Mouse (Mus musculus) hindbrain, embryonic 16.5 days (tissue): ENCODE results near the gene Tekt4. TPM values are rescaled to one million over a fixed set of nuclear protein-coding genes. Genes with fewer than 3 reads are reported as not detected.

ENCODE experiments used
- ATAC-seq: fragments of 200-750 bp; cut with Nextera tagmentation; 2 replicates; pipeline ENCODE4 v1.8.0; 2017; ENCODE audit warnings: moderate TSS enrichment, moderate library complexity
- H3K27ac ChIP-seq: fragments of 300-500 bp; sonication (generic); 2 replicates; pipeline ENCODE4 v1.5.1; 2014; ENCODE audit warnings: low read depth, mild to moderate bottlenecking, control low read depth, low read length, moderate library complexity
- H3K27me3 ChIP-seq: fragments of 300-500 bp; sonication (generic); replicated peaks from 2 replicates; pipeline ENCODE4 v1.6.1; 2014; ENCODE audit warnings: low read length; ENCODE audit not compliant: control insufficient read depth, insufficient read depth
- H3K36me3 ChIP-seq: fragments of 300-500 bp; sonication (generic); 2 replicates; pipeline ENCODE4 v1.6.1; 2014; ENCODE audit warnings: mild to moderate bottlenecking, low read length, moderate library complexity, mixed read lengths; ENCODE audit not compliant: control insufficient read depth, insufficient read depth
- H3K4me1 ChIP-seq: fragments of 300-500 bp; sonication (generic); 2 replicates; pipeline ENCODE4 v1.6.1; 2014; ENCODE audit warnings: low read depth, low read length; ENCODE audit not compliant: control insufficient read depth, insufficient read depth
- H3K4me2 ChIP-seq: fragments of 300-500 bp; sonication (generic); 2 replicates; pipeline ENCODE4 v1.6.1; 2014; ENCODE audit warnings: mild to moderate bottlenecking, low read length, control low read depth, moderate library complexity
- H3K4me3 ChIP-seq: fragments of 300-500 bp; sonication (generic); 2 replicates; pipeline ENCODE4 v1.5.1; 2014; ENCODE audit warnings: mild to moderate bottlenecking, low read length, control low read depth, moderate library complexity
- H3K9ac ChIP-seq: fragments of 300-500 bp; sonication (generic); 2 replicates; pipeline ENCODE4 v1.6.1; 2014; ENCODE audit warnings: low read depth, mild to moderate bottlenecking, control low read depth, low read length, moderate library complexity
- H3K9me3 ChIP-seq: fragments of 300-500 bp; sonication (generic); 2 replicates; pipeline ENCODE4 v1.6.1; 2014; ENCODE audit warnings: mild to moderate bottlenecking, low read length, moderate library complexity; ENCODE audit not compliant: control insufficient read depth
- WGBS: fragments of 180-500 bp; shearing (Covaris S2); extraction: QIAGEN DNeasy Blood & Tissue Kit; methylation state at CpG from one replicate; pipeline ENCODE4 v1.1.7; 2014; 5-methylcytosine and 5-hydroxymethylcytosine counted together
- polyA plus RNA-seq: library from polyadenylated mRNA; unstranded; fragments of >200 nt; fragmentation: Nextera tagmentation; extraction: Ambion mirVana; gene quantifications from 2 replicates; pipeline ENCODE4 v1.2.1, GENCODE M21; 2015

Gene Tekt4
- polyA plus RNA-seq, 1 experiment from 2014 or later: 1.4 TPM

DNA sequence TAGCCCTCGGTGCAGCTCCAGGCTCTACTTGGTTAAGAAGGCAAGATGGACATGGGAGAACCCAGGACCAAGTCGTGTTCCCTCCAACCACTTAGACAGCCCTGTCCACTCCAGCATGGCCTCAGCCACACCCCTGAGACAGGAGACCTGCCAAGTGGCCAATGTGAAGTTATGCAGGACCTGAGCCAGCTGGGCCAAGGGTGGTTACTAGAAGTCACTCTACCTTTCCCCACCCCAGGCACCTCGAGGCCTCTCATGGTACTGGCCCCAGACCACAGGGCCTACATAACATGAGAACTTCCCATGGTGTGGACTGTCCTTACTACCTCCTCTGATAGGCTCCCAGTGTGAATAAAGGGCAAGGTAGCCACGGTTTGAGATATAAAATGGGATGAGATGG is 40.2 kb upstream of the Tekt4 start:
- no peak overlapping the region for H3K9ac ChIP-seq
- no peaks in the 10 kb centered on the region for H3K27me3 ChIP-seq
- H3K4me2 ChIP-seq: no peak overlapping the region
- no peaks in the 10 kb centered on the region for H3K36me3 ChIP-seq
- no peak overlapping the region for H3K4me3 ChIP-seq
- H3K9me3 ChIP-seq: no peaks in the 10 kb centered on the region
- no peak for ATAC-seq
- peaks cover 56% of the 10 kb centered on the region for H3K4me1 ChIP-seq
- H3K27ac ChIP-seq: no peak overlapping the region
- WGBS: 76% methylated on average over 4 of the region's 4 CpGs

DNA sequence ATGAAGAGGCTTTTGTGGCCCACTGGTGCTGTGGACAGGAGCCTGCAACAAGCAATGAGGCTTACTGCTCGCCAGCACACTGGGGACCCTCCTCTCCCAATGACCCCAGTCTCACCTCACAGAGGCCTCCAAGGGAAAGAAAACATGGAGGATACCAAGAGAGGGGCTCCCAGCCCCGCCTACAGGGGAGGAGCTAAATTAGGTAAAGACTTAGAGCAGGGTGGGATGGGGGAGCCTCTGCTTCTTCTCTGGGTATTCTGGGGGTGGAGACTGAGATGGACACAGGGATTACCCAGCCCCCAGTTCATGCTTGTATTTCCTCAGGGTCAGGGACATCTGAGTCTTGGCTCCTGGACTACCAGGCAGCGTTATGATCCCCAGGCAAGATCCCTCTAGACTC is 39.5 kb upstream of the Tekt4 start:
- Histone ChIP-seq H3K27me3 (no peaks in the 10 kb centered on the region), H3K4me3 (no peak overlapping the region), H3K4me2 (no peak overlapping the region), H3K4me1 (peaks cover 55% of the 10 kb centered on the region), H3K9me3 (no peaks in the 10 kb centered on the region), H3K9ac (no peak overlapping the region), H3K27ac (peak overlapping the region; percentile 39; the same call in 1 of the 2 replicates), H3K36me3 (no peaks in the 10 kb centered on the region)
- ATAC-seq: no peak
- WGBS: 30% methylated on average over 3 of the region's 3 CpGs

GRCm38 (mm10) chr17:25415421-25415913 is 38.9 kb upstream of the Tekt4 start:
- peaks cover 54% of the 10 kb centered on the region for H3K4me1 ChIP-seq
- H3K27ac ChIP-seq: peak overlapping the region; percentile 39
- H3K4me2 ChIP-seq: no peak overlapping the region; the same call in 1 of the 2 replicates
- H3K27me3 ChIP-seq: no peaks in the 10 kb centered on the region
- peak overlapping the region; percentile 27; the same call in 1 of the 2 replicates for H3K9ac ChIP-seq
- WGBS: 7% methylated on average over 6 of the region's 6 CpGs
- H3K4me3 ChIP-seq: no peak overlapping the region
- no peaks in the 10 kb centered on the region for H3K36me3 ChIP-seq
- H3K9me3 ChIP-seq: no peaks in the 10 kb centered on the region
- ATAC-seq: peak; percentile 25

DNA sequence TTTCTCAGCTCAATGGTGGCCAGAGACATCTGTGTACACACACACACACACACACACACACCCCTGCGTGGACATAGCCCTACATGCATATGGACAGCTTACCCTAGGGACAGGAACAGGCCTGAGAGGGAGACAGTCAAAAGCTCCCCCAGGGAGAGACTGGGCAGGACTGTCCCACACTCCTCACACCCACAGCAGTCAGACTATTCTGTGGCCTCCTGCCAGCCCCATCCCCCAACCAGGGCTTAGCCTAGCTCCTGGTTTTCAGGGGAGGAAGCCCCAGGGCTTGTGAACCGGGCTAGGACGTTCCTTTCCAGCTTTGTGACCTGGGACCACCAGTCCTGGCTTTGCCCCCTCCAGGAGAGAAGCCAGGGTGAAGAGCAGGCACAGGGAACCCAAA is 38.2 kb upstream of the Tekt4 start:
- peaks cover 49% of the 10 kb centered on the region for H3K4me1 ChIP-seq
- H3K4me2 ChIP-seq: no peak overlapping the region
- peak; percentile 3; the same call in 1 of the 2 replicates for ATAC-seq
- no peak overlapping the region for H3K4me3 ChIP-seq
- no peaks in the 10 kb centered on the region for H3K27me3 ChIP-seq
- H3K36me3 ChIP-seq: no peaks in the 10 kb centered on the region
- no peak overlapping the region for H3K9ac ChIP-seq
- 6% methylated on average over 3 of the region's 3 CpGs for WGBS
- no peaks in the 10 kb centered on the region for H3K9me3 ChIP-seq
- H3K27ac ChIP-seq: no peak overlapping the region

DNA sequence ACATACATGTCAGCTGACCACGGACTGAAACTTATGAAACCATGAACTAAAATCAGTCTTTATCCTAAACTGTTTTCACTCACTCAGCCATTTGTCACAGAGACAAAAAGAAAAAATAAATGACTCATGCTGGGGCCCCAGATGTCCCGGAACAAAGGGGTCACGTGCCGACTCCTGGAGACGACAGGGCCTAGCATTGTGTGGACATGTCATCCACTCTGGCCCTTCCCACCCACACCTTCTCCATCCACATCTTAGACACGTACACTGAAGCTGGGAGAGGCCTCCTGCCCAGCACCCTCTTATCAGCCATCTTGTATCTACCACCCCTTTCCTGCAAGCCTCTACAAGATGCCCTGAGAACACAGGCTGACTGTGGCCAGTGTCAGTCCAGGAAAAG is 36.4 kb upstream of the Tekt4 start:
- no peaks in the 10 kb centered on the region; the same call in 1 of the 2 replicates for H3K36me3 ChIP-seq
- H3K4me3 ChIP-seq: no peak overlapping the region
- no peaks in the 10 kb centered on the region for H3K27me3 ChIP-seq
- WGBS: 41% methylated on average over 6 of the region's 6 CpGs
- H3K9ac ChIP-seq: no peak overlapping the region
- no peaks in the 10 kb centered on the region for H3K9me3 ChIP-seq
- peaks cover 48% of the 10 kb centered on the region for H3K4me1 ChIP-seq
- H3K27ac ChIP-seq: no peak overlapping the region
- ATAC-seq: no peak
- no peak overlapping the region for H3K4me2 ChIP-seq

GRCm38 (mm10) chr17:25418926-25419325 is 35.5 kb upstream of the Tekt4 start:
- Histone ChIP-seq H3K9ac (no peak overlapping the region), H3K4me2 (peak overlapping the region; percentile 23; the same call in 1 of the 2 replicates), H3K36me3 (no peaks in the 10 kb centered on the region; the same call in 1 of the 2 replicates), H3K4me1 (peaks cover 48% of the 10 kb centered on the region), H3K9me3 (no peaks in the 10 kb centered on the region), H3K27ac (peak overlapping the region; percentile 55; the same call in 1 of the 2 replicates), H3K4me3 (no peak overlapping the region), H3K27me3 (no peaks in the 10 kb centered on the region)
- ATAC-seq: peak; percentile 59
- WGBS: 24% methylated on average over 9 of the region's 9 CpGs

GRCm38 (mm10) chr17:25420998-25421397 is 33.4 kb upstream of the Tekt4 start:
- H3K27me3 ChIP-seq: no peaks in the 10 kb centered on the region
- H3K9ac ChIP-seq: no peak overlapping the region
- H3K36me3 ChIP-seq: no peaks in the 10 kb centered on the region; the same call in 1 of the 2 replicates
- H3K27ac ChIP-seq: no peak overlapping the region
- no peaks in the 10 kb centered on the region for H3K9me3 ChIP-seq
- ATAC-seq: no peak
- WGBS: 90% methylated on average over 3 of the region's 3 CpGs
- no peak overlapping the region for H3K4me2 ChIP-seq
- peaks cover 37% of the 10 kb centered on the region for H3K4me1 ChIP-seq
- H3K4me3 ChIP-seq: no peak overlapping the region

- no peak for ATAC-seq
- WGBS: 16% methylated on average over 8 of the region's 8 CpGs
Observed at GRCm38 (mm10) chr17:25424526-25425080, 29.8 kb upstream of the Tekt4 start.

DNA sequence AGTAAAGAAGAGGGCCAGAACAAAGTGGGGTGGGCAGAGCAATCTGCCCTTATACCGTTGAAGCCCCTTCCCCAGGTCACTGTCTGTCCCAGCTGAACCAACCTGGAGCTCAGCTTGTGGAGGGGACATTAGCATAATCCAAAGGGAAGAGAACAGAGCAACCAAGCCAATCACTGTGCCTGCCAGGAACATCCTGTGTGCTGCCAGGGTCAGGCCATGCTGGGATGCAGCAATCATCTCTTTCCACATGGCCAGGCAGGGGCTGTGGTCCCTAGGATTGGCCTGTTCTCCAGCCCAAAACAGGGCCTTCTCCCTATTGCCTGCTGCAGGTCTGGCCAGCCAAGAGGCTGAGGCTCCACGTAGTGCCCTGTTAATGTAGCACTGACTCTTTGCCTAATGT is 28.4 kb upstream of the Tekt4 start:
- ATAC-seq: no peak
- H3K4me2 ChIP-seq: no peak overlapping the region
- no peaks in the 10 kb centered on the region for H3K9me3 ChIP-seq
- no peak overlapping the region for H3K9ac ChIP-seq
- no peaks in the 10 kb centered on the region for H3K27me3 ChIP-seq
- no peak overlapping the region for H3K27ac ChIP-seq
- no peak overlapping the region for H3K4me3 ChIP-seq
- WGBS: 61% methylated on average over 2 of the region's 2 CpGs
- peaks cover 35% of the 10 kb centered on the region for H3K4me1 ChIP-seq
- no peaks in the 10 kb centered on the region; the same call in 1 of the 2 replicates for H3K36me3 ChIP-seq

More at GRCm38 (mm10) chr17:25424526-25425080, 29.8 kb upstream of the Tekt4 start:
- Histone ChIP-seq H3K9ac (no peak overlapping the region), H3K4me1 (peaks cover 27% of the 10 kb centered on the region), H3K9me3 (no peaks in the 10 kb centered on the region), H3K36me3 (no peaks in the 10 kb centered on the region; the same call in 1 of the 2 replicates), H3K27ac (no peak overlapping the region), H3K4me2 (no peak overlapping the region), H3K4me3 (no peak overlapping the region), H3K27me3 (no peaks in the 10 kb centered on the region)
